Mouse (Mus musculus) bone marrow macrophage, adult 2 months (primary cell): ENCODE measurements at regions not wholly inside any gene's neighbourhood (a gene's known extent, or its start where the extent isn't known, plus 50 kb on each side); places are given as distances from the start of the nearest gene placed in this dataset.

ENCODE experiments used
- CTCF ChIP-seq: IDR thresholded peaks from 2 replicates; pipeline ENCODE4 v1.5.1; 2012; ENCODE audit warnings: low read depth, mild to moderate bottlenecking, low read length, moderate library complexity
- POLR2A ChIP-seq: IDR thresholded peaks from 2 replicates; pipeline ENCODE4 v1.6.1; 2012; ENCODE audit warnings: mild to moderate bottlenecking, low read depth, low read length, borderline replicate concordance

GRCm38 (mm10) chr6:98833922-98834321 is 491.4 kb upstream of the Gm765 start:
- TF ChIP-seq CTCF (no peak), POLR2A (no peak)
